Mouse (Mus musculus) 3T3-L1 (cell line): ENCODE measurements around the gene Rnf144b.
A peak's percentile ranks its signal among the peaks of the same experiment; 100 is the strongest.

Source experiments
- DNase-seq: peaks from one replicate; pipeline ENCODE4 v3.0.0-alpha.2; 2015; ENCODE audit warnings: low read depth, low spot score

Gene Rnf144b

DNA sequence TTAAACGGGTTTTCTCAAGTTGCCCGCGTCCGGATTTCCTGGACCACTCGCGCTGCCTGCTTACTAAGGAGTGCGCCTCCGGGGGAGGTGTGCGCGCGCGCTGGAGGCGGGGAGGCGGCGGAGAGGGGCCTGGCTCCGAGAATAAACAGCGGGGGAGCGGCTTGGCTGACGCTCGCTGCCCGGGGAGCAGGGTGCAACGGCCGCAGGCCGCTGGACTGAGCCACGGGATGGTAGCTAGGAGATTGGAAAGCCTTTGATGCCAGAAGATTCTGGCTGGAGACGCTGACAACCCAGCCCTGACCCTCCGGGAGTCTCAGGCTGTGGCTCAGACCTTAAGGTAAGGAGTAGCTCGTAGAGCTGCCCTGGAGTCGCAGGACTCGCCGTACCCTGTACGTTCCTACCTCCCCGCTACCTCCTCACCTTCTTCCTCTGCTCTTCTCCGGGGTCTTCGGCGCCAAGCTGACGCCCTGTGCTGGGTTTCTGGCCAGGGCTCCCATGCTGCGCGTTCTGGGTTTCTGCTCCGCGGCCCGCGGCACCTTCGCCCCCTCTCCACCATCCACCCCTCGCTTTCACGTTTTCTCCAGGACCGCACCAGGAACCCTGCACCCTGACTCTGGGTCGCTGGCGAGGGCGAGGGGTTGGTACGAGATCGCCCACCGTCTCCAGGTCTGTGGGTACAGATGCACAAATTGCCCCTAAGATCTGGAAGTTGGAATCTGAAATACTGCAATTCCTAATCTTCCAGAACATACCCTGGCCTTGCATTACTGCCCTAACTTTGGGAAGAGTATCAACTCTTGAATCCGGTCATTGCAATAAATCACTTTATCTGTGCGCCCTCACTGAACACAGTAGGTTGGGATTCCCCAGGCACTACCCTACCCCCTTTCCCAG is at the start of gene Rnf144b:
TSS of gene Rnf144b (plus strand) at position 120 of the 894 bp plus-strand sequence.
- DNase-seq, result no peak

- DNase-seq, result no peak
These were observed 46.3 kb upstream of the Rnf144b start for GRCm38 (mm10) chr13:47076156-47076555.

DNA sequence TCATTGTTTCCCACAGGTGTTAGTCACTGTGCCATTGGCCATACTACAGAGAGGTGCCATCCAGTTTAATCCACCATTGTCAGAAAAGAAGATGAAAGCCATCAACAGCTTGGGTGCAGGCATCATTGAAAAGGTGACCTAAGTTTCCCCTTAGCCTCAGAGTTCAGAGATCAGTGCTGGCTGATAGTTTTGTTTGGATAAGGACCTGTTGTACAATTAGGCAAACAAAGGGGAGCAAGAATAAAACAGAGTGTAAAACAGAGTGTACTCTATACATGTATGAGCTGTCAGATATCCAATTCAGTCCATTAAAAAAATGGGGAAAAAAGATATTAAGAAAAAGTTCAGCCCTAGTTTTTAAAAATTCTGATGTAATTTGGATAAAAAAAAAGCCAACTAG is 45.1 kb upstream of the Rnf144b start:
- no peak for DNase-seq

DNA sequence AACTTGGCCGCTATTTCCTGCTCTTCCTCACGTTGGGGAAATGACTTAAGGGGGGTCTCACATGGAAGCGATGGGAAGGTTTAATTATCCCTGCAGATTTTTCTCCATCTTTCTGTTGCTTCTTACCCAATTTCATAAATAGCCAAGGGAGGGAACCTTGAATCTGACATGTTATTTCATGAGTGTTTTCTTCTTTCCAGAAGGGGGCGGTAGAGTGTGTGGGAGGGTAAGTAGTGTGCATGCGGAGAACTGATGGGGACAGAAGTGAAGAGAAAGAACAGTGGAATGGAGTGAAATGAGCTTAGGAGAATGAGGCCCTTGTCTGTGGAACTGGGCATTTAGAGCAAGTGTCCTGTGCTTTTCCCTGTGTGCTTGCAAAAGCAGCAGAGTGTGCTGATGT is 43.7 kb upstream of the Rnf144b start:
- DNase-seq, result peak; percentile 24

DNA sequence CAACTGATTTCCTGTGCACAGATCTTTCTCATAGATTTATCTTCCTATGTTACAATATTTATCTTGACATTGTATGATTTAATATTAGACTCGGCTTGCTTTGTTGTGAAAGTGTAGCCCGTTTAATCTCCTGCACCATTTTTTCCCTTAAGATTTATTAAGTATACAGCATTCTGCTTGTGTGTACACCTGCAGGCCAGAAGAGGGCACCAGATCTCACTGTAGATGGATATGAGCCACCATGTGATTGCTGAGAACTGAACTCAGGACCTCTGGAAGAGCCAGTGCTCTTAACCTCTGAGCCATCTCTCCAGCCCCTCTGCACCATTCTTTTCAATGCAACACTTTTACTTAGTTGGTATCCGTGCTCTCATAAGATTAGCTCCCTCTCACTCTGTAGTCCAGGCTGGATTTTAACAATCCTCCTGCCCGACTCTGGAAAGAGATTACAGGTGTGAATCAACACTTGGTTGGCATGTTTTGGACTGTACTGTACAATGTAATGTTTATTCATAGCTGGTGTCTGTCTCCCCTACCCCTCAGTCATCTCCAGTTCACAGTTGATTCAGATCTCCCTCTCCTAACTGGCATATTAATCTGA is 41.5 kb upstream of the Rnf144b start:
- DNase-seq, result peak; percentile 33

DNA sequence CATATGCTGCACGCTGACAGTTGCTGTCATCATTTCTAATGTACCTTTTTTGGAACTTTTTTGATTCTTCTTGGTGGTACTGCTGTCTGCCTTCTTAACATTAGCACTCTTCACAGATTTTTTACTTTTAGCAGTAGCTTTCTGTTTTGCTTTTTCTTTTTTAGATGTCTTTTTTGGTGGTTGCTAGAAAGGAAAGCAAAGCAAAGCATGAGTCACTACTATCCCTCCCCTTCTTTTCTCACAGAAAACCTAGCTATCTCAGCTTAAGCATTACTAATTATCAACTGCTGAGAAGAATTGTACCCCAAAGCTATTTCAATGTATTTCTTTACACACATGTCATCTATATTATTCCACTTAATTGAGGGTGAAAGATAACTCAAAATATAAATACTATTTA is 34.0 kb upstream of the Rnf144b start:
- DNase-seq, result no peak

DNA sequence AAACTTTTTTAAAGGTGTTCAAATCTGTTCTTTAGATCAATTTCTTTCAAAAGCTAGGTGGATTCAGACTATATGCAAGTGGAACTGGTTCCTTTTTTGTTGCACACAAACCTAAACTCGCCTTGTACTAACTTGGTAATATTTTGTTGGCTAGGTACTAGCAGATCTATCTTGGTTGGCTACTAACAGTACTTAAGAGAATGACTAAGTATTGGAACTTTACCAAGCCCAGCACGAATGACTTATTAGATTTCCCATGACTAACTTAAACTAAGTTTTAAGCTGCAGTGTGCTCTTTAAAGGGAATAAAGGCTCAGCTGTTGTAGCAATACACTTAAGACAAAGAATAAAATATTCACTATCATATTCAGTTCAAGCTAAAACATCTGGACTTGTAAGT is 33.2 kb upstream of the Rnf144b start:
- peak; percentile 71 for DNase-seq

GRCm38 (mm10) chr13:47093791-47094190 is 28.7 kb upstream of the Rnf144b start:
- DNase-seq, result peak; percentile 55

GRCm38 (mm10) chr13:47096591-47096990 is 25.9 kb upstream of the Rnf144b start:
- DNase-seq, result peak; percentile 72

DNA sequence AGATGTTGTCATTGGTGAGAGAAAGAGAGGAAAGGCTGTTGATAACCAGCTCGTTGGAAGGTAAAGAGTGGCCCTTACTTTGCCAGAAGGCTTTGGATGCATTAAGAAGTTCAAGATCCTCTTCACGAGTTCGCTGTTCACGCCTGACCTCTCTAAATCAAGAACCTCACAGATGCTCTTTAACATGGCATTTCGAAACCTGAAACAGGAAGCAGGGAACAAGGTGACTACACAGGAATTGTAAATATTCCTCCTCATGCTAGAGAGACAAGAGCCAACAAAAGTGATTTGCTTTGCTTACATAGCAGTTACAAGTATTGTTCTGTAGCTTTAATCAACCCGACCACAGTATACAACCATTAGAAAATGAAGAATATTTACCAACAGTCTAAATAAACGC is 23.2 kb upstream of the Rnf144b start:
- no peak for DNase-seq

DNA sequence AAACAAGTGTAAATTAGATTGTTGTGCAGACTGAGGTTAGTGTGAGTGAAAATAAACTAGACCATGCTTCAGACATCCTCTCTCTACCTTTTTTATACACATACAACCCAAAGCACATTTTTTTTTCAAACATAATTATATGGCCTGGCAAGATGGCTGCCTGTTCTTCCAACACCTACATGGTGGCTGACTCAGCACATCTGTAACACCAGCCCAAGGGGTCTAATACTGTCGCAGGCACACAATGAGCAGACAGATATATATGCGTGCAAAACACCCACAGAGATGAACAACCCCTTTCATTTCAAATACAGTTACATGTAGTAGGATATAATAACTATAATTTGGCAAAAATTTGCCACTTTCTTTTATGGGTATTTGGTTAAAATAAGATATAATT is 21.9 kb upstream of the Rnf144b start:
- no peak for DNase-seq

GRCm38 (mm10) chr13:47104146-47104545 is 18.3 kb upstream of the Rnf144b start:
- DNase-seq, result no peak

GRCm38 (mm10) chr13:47104856-47105541 is 17.5 kb upstream of the Rnf144b start:
- peak; percentile 63 for DNase-seq

GRCm38 (mm10) chr13:47105711-47106579 is 16.5 kb upstream of the Rnf144b start, which contains the start of gene Dek:
TSS of gene Dek (minus strand) at chr13:47106201.
- peak; percentile 78 for DNase-seq

- DNase-seq, result peak; percentile 36
These were observed 15.9 kb upstream of the Rnf144b start for GRCm38 (mm10) chr13:47106580-47106888.

- DNase-seq, result no peak
These were observed 13.2 kb upstream of the Rnf144b start for GRCm38 (mm10) chr13:47109239-47109638.

DNA sequence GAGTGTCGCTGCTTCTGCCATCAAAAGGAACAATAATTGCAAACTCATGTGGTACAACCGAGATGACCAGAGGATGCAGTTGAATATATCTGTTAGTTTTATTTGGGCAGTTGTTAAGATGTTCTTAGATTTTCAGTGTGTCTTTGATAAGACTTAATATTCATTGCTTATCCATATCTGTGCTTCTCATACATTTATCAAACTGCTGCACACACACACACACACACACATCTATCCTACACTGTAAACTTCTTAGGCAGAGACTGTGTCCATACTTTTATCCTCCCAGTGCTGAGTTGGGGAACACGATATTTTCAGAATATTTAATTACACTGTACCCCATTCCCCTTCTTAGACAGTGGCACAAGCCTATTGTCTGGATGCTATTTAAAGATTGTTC is 11.3 kb upstream of the Rnf144b start:
- DNase-seq, result no peak

- DNase-seq, result no peak
These were observed 10.4 kb upstream of the Rnf144b start for GRCm38 (mm10) chr13:47112056-47112455.

DNA sequence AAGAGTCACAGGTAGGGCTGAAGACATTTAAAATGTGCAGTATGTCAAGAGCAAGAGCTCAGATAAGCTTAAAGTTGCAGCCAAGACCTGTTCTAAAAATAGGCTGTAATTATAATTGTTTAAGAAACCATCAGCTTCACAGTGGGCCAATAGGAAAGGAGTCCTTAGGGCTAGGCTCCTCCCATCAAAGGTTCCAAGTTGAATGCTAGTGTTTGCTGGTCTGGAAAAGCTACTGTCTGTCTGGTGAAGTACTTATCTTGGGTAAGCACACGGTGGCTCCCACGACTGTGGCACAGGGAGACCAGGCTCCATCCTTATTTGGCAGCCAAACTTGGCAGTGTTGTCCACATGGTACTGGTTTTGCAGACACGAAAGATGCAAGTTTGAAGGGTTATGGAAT is 9.5 kb upstream of the Rnf144b start:
- DNase-seq, result no peak

GRCm38 (mm10) chr13:47116000-47116399 is 6.5 kb upstream of the Rnf144b start:
- no peak for DNase-seq

- DNase-seq, result no peak
These were observed 1.0 kb upstream of the Rnf144b start for GRCm38 (mm10) chr13:47121333-47121889.
